Mouse (Mus musculus) hindbrain, postnatal 0 days (tissue): ENCODE results near the gene Olfr549. TPM values are rescaled to one million over a fixed set of nuclear protein-coding genes. Genes with fewer than 3 reads are reported as not detected.

Experiments
- ATAC-seq: fragments of 200-750 bp; cut with Nextera tagmentation; 2 replicates; pipeline ENCODE4 v1.8.0; 2017; ENCODE audit warnings: mild to moderate bottlenecking, moderate TSS enrichment, moderate library complexity
- DNase-seq: peaks from one replicate; pipeline ENCODE4 v3.0.0-alpha.2; 2015; ENCODE audit warnings: low spot score
- H3K27ac ChIP-seq: fragments of 300-500 bp; sonication (generic); 2 replicates; pipeline ENCODE4 v1.5.1; 2014; ENCODE audit warnings: mild to moderate bottlenecking
- H3K27me3 ChIP-seq: fragments of 300-500 bp; sonication (generic); 2 replicates; pipeline ENCODE4 v1.6.1; 2014; ENCODE audit warnings: low read length, mixed read lengths; ENCODE audit not compliant: insufficient read depth
- H3K36me3 ChIP-seq: fragments of 300-500 bp; sonication (generic); 2 replicates; pipeline ENCODE4 v1.6.1; 2014; ENCODE audit warnings: low read length, mixed read lengths; ENCODE audit not compliant: insufficient read depth
- H3K4me1 ChIP-seq: fragments of 300-500 bp; sonication (generic); 2 replicates; pipeline ENCODE4 v1.6.1; 2014; ENCODE audit warnings: antibody characterized with exemption, low read length, mixed read lengths; ENCODE audit not compliant: insufficient read depth
- H3K4me2 ChIP-seq: fragments of 300-500 bp; sonication (generic); 2 replicates; pipeline ENCODE4 v1.6.1; 2014; ENCODE audit warnings: low read depth, mild to moderate bottlenecking, low read length, moderate library complexity, mixed read lengths
- H3K4me3 ChIP-seq: fragments of 300-500 bp; sonication (generic); 2 replicates; pipeline ENCODE4 v1.5.1; 2014; ENCODE audit warnings: low read length
- H3K9ac ChIP-seq: fragments of 300-500 bp; sonication (generic); replicated peaks from 2 replicates; pipeline ENCODE4 v1.6.1; 2014; ENCODE audit warnings: mild to moderate bottlenecking, low read length, moderate library complexity, mixed read lengths
- H3K9me3 ChIP-seq: fragments of 300-500 bp; sonication (generic); 2 replicates; pipeline ENCODE4 v1.6.1; 2016; ENCODE audit warnings: low read length, mixed read lengths
- CTCF ChIP-seq: IDR thresholded peaks from 2 replicates; pipeline ENCODE4 v1.5.1; 2016; ENCODE audit warnings: antibody characterized with exemption, control low read depth, low read depth
- WGBS: fragments of 180-500 bp; shearing (Covaris S2); extraction: QIAGEN DNeasy Blood & Tissue Kit; methylation state at CpG from one replicate; pipeline ENCODE4 v1.1.7; 2014; 5-methylcytosine and 5-hydroxymethylcytosine counted together
- polyA plus RNA-seq: library from polyadenylated mRNA; unstranded; fragments of >200 nt; fragmentation: Nextera tagmentation; extraction: Ambion mirVana; gene quantifications from 2 replicates; pipeline ENCODE4 v1.2.1, GENCODE M21; 2015
- total RNA-seq: library from RNA; depleted of rRNA; stranded (reverse); fragments of >200 nt; gene quantifications from 2 replicates; pipeline ENCODE4 v1.2.3, GENCODE M21; 2014

Gene Olfr549
- total and polyA plus RNA-seq, 2 experiments from 2014 or later = not detected

- peaks cover 11% of the 10 kb centered on the region; the same call in 1 of the 2 replicates for H3K4me1 ChIP-seq
- peak overlapping the region; percentile 60; the same call in 1 of the 2 replicates for H3K27ac ChIP-seq
- ATAC-seq = peak; percentile 96
- peak overlapping the region; percentile 88 for H3K4me2 ChIP-seq
- WGBS = under 1% methylated on average over 52 of the region's 54 CpGs
- H3K4me3 ChIP-seq = peak overlapping the region; percentile 54
- no peaks in the 10 kb centered on the region for H3K27me3 ChIP-seq
- peak; percentile 94 for DNase-seq
- H3K9me3 ChIP-seq = no peaks in the 10 kb centered on the region
- no peaks in the 10 kb centered on the region for H3K36me3 ChIP-seq
- TF ChIP-seq CTCF = peak; percentile 78
- H3K9ac ChIP-seq = peak overlapping the region; percentile 71
Measured at GRCm38 (mm10) chr7:102512814-102513435, 36.7 kb upstream of the Olfr549 start.

- no peak for TF ChIP-seq CTCF
- ATAC-seq = no peak
- 83% methylated on average over 4 of the region's 4 CpGs for WGBS
- no peak overlapping the region for H3K27ac ChIP-seq
- H3K4me3 ChIP-seq = no peak overlapping the region
- H3K9ac ChIP-seq = no peak overlapping the region
- no peaks in the 10 kb centered on the region for H3K36me3 ChIP-seq
- no peak overlapping the region for H3K4me2 ChIP-seq
- no peak for DNase-seq
- no peaks in the 10 kb centered on the region for H3K9me3 ChIP-seq
- no peaks in the 10 kb centered on the region for H3K27me3 ChIP-seq
- H3K4me1 ChIP-seq = peaks cover 11% of the 10 kb centered on the region; the same call in 1 of the 2 replicates
Measured at GRCm38 (mm10) chr7:102514144-102514543, 35.5 kb upstream of the Olfr549 start.

- Histone ChIP-seq H3K27ac (no peak overlapping the region), H3K4me1 (peaks cover 11% of the 10 kb centered on the region; the same call in 1 of the 2 replicates), H3K27me3 (no peaks in the 10 kb centered on the region), H3K36me3 (no peaks in the 10 kb centered on the region), H3K9ac (no peak overlapping the region), H3K9me3 (no peaks in the 10 kb centered on the region), H3K4me3 (no peak overlapping the region), H3K4me2 (no peak overlapping the region)
- no peak for TF ChIP-seq CTCF
- DNase-seq (peak; percentile 50), ATAC-seq (no peak)
- 32% methylated on average over 10 of the region's 10 CpGs for WGBS
Measured at GRCm38 (mm10) chr7:102516261-102517050, 33.2 kb upstream of the Olfr549 start.

GRCm38 (mm10) chr7:102517051-102517335 lies 32.7 kb upstream of the Olfr549 start:
- 34% methylated on average over 2 of the region's 2 CpGs for WGBS

DNA sequence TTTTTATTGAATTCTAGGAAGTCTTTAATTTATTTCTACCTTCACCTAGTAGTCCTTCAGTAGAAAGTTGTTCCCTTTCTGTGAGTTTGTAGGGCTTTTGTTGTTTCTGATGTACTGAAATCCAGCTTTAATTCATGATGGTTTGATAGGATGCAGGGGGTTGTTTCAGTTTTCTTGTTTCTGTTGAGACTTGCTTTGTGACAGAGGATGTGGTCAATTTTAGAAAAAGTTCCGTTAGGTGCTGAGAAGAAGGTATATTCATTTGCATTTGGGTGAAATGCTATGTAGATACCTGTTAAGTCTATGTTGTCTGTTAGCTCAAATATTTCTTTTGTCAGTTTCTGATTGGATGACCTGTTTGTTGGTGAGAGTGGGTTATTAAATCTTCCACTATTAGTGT lies 20.6 kb upstream of the Olfr549 start:
- Histone ChIP-seq H3K4me2 (no peak overlapping the region), H3K27ac (no peak overlapping the region), H3K4me3 (no peak overlapping the region), H3K36me3 (no peaks in the 10 kb centered on the region), H3K9me3 (no peaks in the 10 kb centered on the region), H3K4me1 (no peaks in the 10 kb centered on the region), H3K9ac (no peak overlapping the region), H3K27me3 (no peaks in the 10 kb centered on the region)
- 87% methylated on average over 1 of the region's 1 CpGs for WGBS
- TF ChIP-seq CTCF = no peak
- DNase-seq (no peak), ATAC-seq (no peak)

More at GRCm38 (mm10) chr7:102517051-102517335, 32.7 kb upstream of the Olfr549 start:
- Histone ChIP-seq H3K9me3 (no peaks in the 10 kb centered on the region), H3K4me2 (no peak overlapping the region), H3K4me3 (no peak overlapping the region), H3K4me1 (peaks cover 11% of the 10 kb centered on the region; the same call in 1 of the 2 replicates), H3K9ac (no peak overlapping the region), H3K27me3 (no peaks in the 10 kb centered on the region), H3K27ac (no peak overlapping the region), H3K36me3 (no peaks in the 10 kb centered on the region)
- ATAC-seq (no peak), DNase-seq (peak; percentile 59)
- TF ChIP-seq CTCF = no peak

GRCm38 (mm10) chr7:102534449-102534848 lies 15.2 kb upstream of the Olfr549 start, which contains the start of gene Olfr547:
Gene Olfr547 (plus strand): TSS chr7:102534749.
- no peaks in the 10 kb centered on the region for H3K4me1 ChIP-seq

GRCm38 (mm10) chr7:102540596-102540995 lies 9.1 kb upstream of the Olfr549 start, which contains the start of gene Olfr548-ps1:
Gene Olfr548-ps1 (plus strand): TSS chr7:102540896.
- TF ChIP-seq CTCF = no peak
- Histone ChIP-seq H3K4me1 (no peaks in the 10 kb centered on the region), H3K27ac (no peak within 1 kb of the TSS), H3K4me2 (no peak within 1 kb of the TSS), H3K9me3 (no peaks in the 10 kb centered on the region), H3K9ac (no peak within 1 kb of the TSS), H3K27me3 (no peaks in the 10 kb centered on the region), H3K4me3 (no peak within 1 kb of the TSS), H3K36me3 (no peaks in the 10 kb centered on the region)
- no peak for ATAC-seq
- 88% methylated on average over 2 of the region's 2 CpGs for WGBS
- no peak for DNase-seq

More at GRCm38 (mm10) chr7:102534449-102534848, 15.2 kb upstream of the Olfr549 start, which contains the start of gene Olfr547:
- ATAC-seq (no peak), DNase-seq (no peak)
- Histone ChIP-seq H3K4me2 (no peak within 1 kb of the TSS), H3K27me3 (no peaks in the 10 kb centered on the region), H3K9me3 (no peaks in the 10 kb centered on the region), H3K4me3 (no peak within 1 kb of the TSS), H3K27ac (no peak within 1 kb of the TSS), H3K36me3 (no peaks in the 10 kb centered on the region), H3K9ac (no peak within 1 kb of the TSS)
- no peak for TF ChIP-seq CTCF
- 81% methylated on average over 1 of the region's 1 CpGs for WGBS
